Comparison of ENCODE assay signal across 21 mouse cellular contexts in the genomic region with DNA sequence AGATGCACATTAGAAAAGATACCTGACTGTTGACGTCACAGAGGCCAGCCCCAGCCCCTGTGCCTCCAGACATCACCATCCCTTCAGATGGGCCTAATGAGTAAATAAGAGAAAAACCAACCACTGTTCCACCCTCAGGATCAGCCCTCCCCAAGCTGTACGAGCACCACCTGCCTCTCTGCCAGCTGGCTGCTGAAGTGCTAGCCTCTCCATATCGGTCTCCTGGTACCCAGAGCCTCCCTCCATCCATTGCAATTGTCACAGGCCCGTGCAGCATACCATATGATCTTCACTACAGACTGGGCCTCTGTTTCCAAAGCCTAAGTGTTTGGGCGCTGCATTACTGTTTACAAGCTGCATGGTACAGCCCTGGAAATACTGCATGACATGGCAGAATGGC.
DNase-seq lines count a peak whose midpoint lies in the region; ATAC-seq and TF ChIP-seq lines count a peak whose summit lies in the region.
"Had no signal": no experiment of that assay in that cellular context is flagged by ENCODE, and none has a peak within 500 bp of the region (broad histone marks: within the 10 kb centered on the region; RNA-seq: fewer than 3 reads in every experiment).

No protein-coding gene starts in this region.

- H3K9me3 ChIP-seq in hindbrain, embryonic 13.5 days = no peaks in the 10 kb centered on the region
- 0 out of 2 replicates have a peak, but pooled peaks cover 3% of the 10 kb centered on the region for H3K9me3 ChIP-seq in hindbrain, embryonic 10.5 days
- H3K9me3 ChIP-seq in forebrain, embryonic 15.5 days = no peaks in the 10 kb centered on the region
- H3K9me3 ChIP-seq: embryonic facial prominence, embryonic 15.5 days; heart, embryonic 15.5 days had no signal

- H3K4me2 ChIP-seq in hindbrain, embryonic 13.5 days = no peak overlapping the region
- no peak overlapping the region for H3K4me2 ChIP-seq in forebrain, embryonic 15.5 days (replicated peaks)
- H3K4me2 ChIP-seq: embryonic facial prominence, embryonic 15.5 days; heart, embryonic 11.5 days; heart, embryonic 15.5 days had no signal

- 73% methylated on average over 5 of the region's 5 CpGs for WGBS in hindbrain, embryonic 13.5 days
- WGBS in hindbrain, embryonic 10.5 days = 84% methylated on average over 5 of the region's 5 CpGs
- 61% methylated on average over 5 of the region's 5 CpGs for WGBS in forebrain, embryonic 15.5 days

- no peak overlapping the region for H3K4me3 ChIP-seq in hindbrain, embryonic 13.5 days
- H3K4me3 ChIP-seq in hindbrain, embryonic 10.5 days = no peak overlapping the region
- H3K4me3 ChIP-seq in forebrain, embryonic 15.5 days = no peak overlapping the region
- H3K4me3 ChIP-seq: embryonic facial prominence, embryonic 15.5 days; erythroblast, embryonic 14.5 days; heart, embryonic 15.5 days had no signal

- no peak for ATAC-seq in hindbrain, embryonic 13.5 days (ENCODE audit: low FRiP score)
- ATAC-seq in forebrain, embryonic 15.5 days (replicated peaks) = 0 out of 2 replicates have a peak, but pooled peaks have one; percentile 43
- ATAC-seq: activated CD4-positive, CD25-positive, alpha-beta regulatory T cell, adult 4 months; hindbrain, postnatal 0 days; Patski had no signal

- no peak for TF ChIP-seq CTCF in brain, embryonic 14.5 days (IDR thresholded peaks at IDR 0.05; ENCODE audit: borderline replicate concordance, extremely low read depth, insufficient read depth, insufficient read length)

- peak; percentile 24 to 41 for DNase-seq in cerebellum, postnatal 25 days
- no peak for DNase-seq in cerebellum, postnatal 4 days (ENCODE audit: low spot score in 2 of 2)
- DNase-seq in hindbrain, embryonic 10.5 days (ENCODE audit: low spot score) = no peak
- DNase-seq in brain, embryonic 14.5 days (ENCODE audit: low read depth) = peak; percentile 37
- no peak for DNase-seq in neural tube, embryonic 10.5 days (ENCODE audit: extremely low spot score, low spot score)
- DNase-seq: cerebellum, adult 8-10 months; embryo, embryonic 11 days; gastrocnemius, postnatal 10 days; heart, adult 18-20 months; heart, postnatal 14 days; kidney, adult 11 months; kidney, adult 9 months had no signal

- H3K9ac ChIP-seq in hindbrain, embryonic 13.5 days = no peak overlapping the region
- no peak overlapping the region for H3K9ac ChIP-seq in forebrain, embryonic 15.5 days (replicated peaks)
- H3K9ac ChIP-seq: embryonic facial prominence, embryonic 15.5 days; heart, embryonic 15.5 days had no signal

- no peaks in the 10 kb centered on the region for H3K27me3 ChIP-seq in hindbrain, embryonic 13.5 days
- no peaks in the 10 kb centered on the region for H3K27me3 ChIP-seq in hindbrain, embryonic 10.5 days (ENCODE audit: insufficient read depth, poor library complexity, severe bottlenecking)
- H3K27me3 ChIP-seq in forebrain, embryonic 15.5 days = no peaks in the 10 kb centered on the region
- H3K27me3 ChIP-seq: embryonic facial prominence, embryonic 15.5 days; heart, embryonic 15.5 days; Patski had no signal

- no peak for TF ChIP-seq POLR2A in brain, embryonic 14.5 days (IDR thresholded peaks at IDR 0.05; ENCODE audit: borderline replicate concordance, extremely low read depth, insufficient read depth, insufficient read length, poor library complexity, severe bottlenecking)

- H3K27ac ChIP-seq in hindbrain, embryonic 13.5 days = 0 out of 2 replicates have a peak overlapping the region, but pooled peaks have one; percentile 25
- H3K27ac ChIP-seq in hindbrain, embryonic 10.5 days = no peak overlapping the region
- H3K27ac ChIP-seq in forebrain, embryonic 15.5 days (replicated peaks) = no peak overlapping the region
- H3K27ac ChIP-seq: embryonic facial prominence, embryonic 15.5 days; heart, embryonic 15.5 days; hindbrain, postnatal 0 days had no signal

- 0 out of 2 replicates have a peak, but pooled peaks cover 7% of the 10 kb centered on the region for H3K4me1 ChIP-seq in hindbrain, embryonic 13.5 days (replicated peaks)
- H3K4me1 ChIP-seq in hindbrain, embryonic 10.5 days (replicated peaks) = peaks cover 9% of the 10 kb centered on the region; the same call in 1 of the 2 replicates
- no peaks in the 10 kb centered on the region for H3K4me1 ChIP-seq in forebrain, embryonic 15.5 days
- H3K4me1 ChIP-seq: heart, embryonic 15.5 days had no signal

- H3K36me3 ChIP-seq in hindbrain, embryonic 13.5 days = no peaks in the 10 kb centered on the region
- H3K36me3 ChIP-seq in hindbrain, embryonic 10.5 days = no peaks in the 10 kb centered on the region
- no peaks in the 10 kb centered on the region for H3K36me3 ChIP-seq in forebrain, embryonic 15.5 days
- H3K36me3 ChIP-seq: embryonic facial prominence, embryonic 15.5 days; heart, embryonic 15.5 days had no signal

Comparison
In these comparisons a context has a peak if more than half of its experiments do, and no peak if none do; other contexts are left out.
1. DNase-seq: peak in cerebellum, postnatal 25 days (2 of 2) and brain, embryonic 14.5 days (single experiment); none in cerebellum, postnatal 4 days (0 of 2), hindbrain, embryonic 10.5 days (single experiment) and neural tube, embryonic 10.5 days (single experiment).